23 mouse cellular contexts compared by ENCODE assay signal in genomic region chr11:118168714-118169113, GRCm38 (mm10). TPM values are rescaled to one million over a fixed set of nuclear protein-coding genes. Genes with fewer than 3 reads are reported as not detected.
DNase-seq lines count a peak whose midpoint lies in the region; ATAC-seq lines count a peak whose summit lies in the region.
"Had no signal": no experiment of that assay in that cellular context is flagged by ENCODE, and none has a peak within 500 bp of the region (broad histone marks: within the 10 kb centered on the region; RNA-seq: fewer than 3 reads in every experiment).

No protein-coding gene starts in this region.

- peaks cover 76% of the 10 kb centered on the region for H3K4me1 ChIP-seq in heart, embryonic 15.5 days (replicated peaks)
- H3K4me1 ChIP-seq in brown adipose tissue, adult 24 weeks (ENCODE audit: control insufficient read depth, insufficient read depth, insufficient read length, low read length): peaks cover 18% of the 10 kb centered on the region
- no peaks in the 10 kb centered on the region for H3K4me1 ChIP-seq in forebrain, embryonic 15.5 days
- H3K4me1 ChIP-seq: forebrain, embryonic 12.5 days had no signal

- ATAC-seq in heart, embryonic 15.5 days (replicated peaks; ENCODE audit: insufficient number of reproducible peaks, insufficient read depth, low FRiP score, low read depth): no peak
- ATAC-seq in forebrain, embryonic 15.5 days (replicated peaks): no peak
- ATAC-seq: activated CD4-positive, CD25-positive, alpha-beta regulatory T cell, adult 4 months; forebrain, postnatal 0 days; hindbrain, postnatal 0 days; Patski had no signal

- no peaks in the 10 kb centered on the region for H3K27me3 ChIP-seq in heart, embryonic 15.5 days
- no peaks in the 10 kb centered on the region for H3K27me3 ChIP-seq in forebrain, embryonic 15.5 days
- H3K27me3 ChIP-seq: CH12.LX; embryonic facial prominence, embryonic 12.5 days; forebrain, embryonic 12.5 days; heart, embryonic 12.5 days; hindbrain, embryonic 13.5 days; Patski had no signal

- 80% methylated on average over 9 of the region's 9 CpGs for WGBS in heart, embryonic 15.5 days
- 69% methylated on average over 9 of the region's 9 CpGs for WGBS in forebrain, embryonic 15.5 days

- intact Hi-C loops in heart, postnatal 10 days (cut with DNase I): no loop called here

- no peak overlapping the region for H3K4me2 ChIP-seq in heart, embryonic 15.5 days
- H3K4me2 ChIP-seq in forebrain, embryonic 15.5 days (replicated peaks): no peak overlapping the region
- H3K4me2 ChIP-seq: embryonic facial prominence, embryonic 12.5 days; forebrain, embryonic 12.5 days; heart, embryonic 12.5 days; hindbrain, embryonic 13.5 days had no signal

- peaks cover 30% of the 10 kb centered on the region; the same call in 1 of the 2 replicates for H3K36me3 ChIP-seq in heart, embryonic 15.5 days
- peaks cover 56% of the 10 kb centered on the region for H3K36me3 ChIP-seq in forebrain, embryonic 15.5 days

- peak overlapping the region; percentile 22; the same call in 1 of the 2 replicates for H3K27ac ChIP-seq in heart, embryonic 15.5 days
- 0 out of 2 replicates have a peak overlapping the region, but pooled peaks have one; percentile 17 for H3K27ac ChIP-seq in brown adipose tissue, adult 24 weeks (replicated peaks; ENCODE audit: low read depth, low read length)
- H3K27ac ChIP-seq in forebrain, embryonic 15.5 days (replicated peaks): no peak overlapping the region
- H3K27ac ChIP-seq: embryonic facial prominence, embryonic 12.5 days; forebrain, embryonic 12.5 days; hindbrain, embryonic 13.5 days; hindbrain, postnatal 0 days had no signal

- H3K4me3 ChIP-seq in heart, embryonic 15.5 days: no peak overlapping the region
- H3K4me3 ChIP-seq in brown adipose tissue, adult 24 weeks (ENCODE audit: insufficient read depth, low read depth, low read length): no peak overlapping the region
- H3K4me3 ChIP-seq in forebrain, embryonic 15.5 days: no peak overlapping the region
- H3K4me3 ChIP-seq: embryonic facial prominence, embryonic 12.5 days; forebrain, embryonic 12.5 days; heart, embryonic 12.5 days; hindbrain, embryonic 13.5 days had no signal

- no peak overlapping the region for H3K9ac ChIP-seq in heart, embryonic 15.5 days
- H3K9ac ChIP-seq in forebrain, embryonic 15.5 days (replicated peaks): no peak overlapping the region
- H3K9ac ChIP-seq: embryonic facial prominence, embryonic 12.5 days; forebrain, embryonic 12.5 days; forebrain, postnatal 0 days; heart, embryonic 12.5 days; hindbrain, embryonic 13.5 days had no signal

- peak; percentile 57 to 63 for DNase-seq in cerebellum, adult 18-20 months
- no peak for DNase-seq in cerebellum, postnatal 4 days (ENCODE audit: low spot score in 2 of 2)
- no peak for DNase-seq in heart, postnatal 10 days
- DNase-seq in cerebellum, postnatal 25 days: peak; percentile 65 to 66
- DNase-seq: adrenal gland, postnatal 25 days; embryo, embryonic 11 days; forebrain, postnatal 0 days; gastrocnemius, postnatal 14 days; heart, postnatal 14 days; kidney, adult 11 months; kidney, adult 9 months had no signal

- H3K9me3 ChIP-seq in heart, embryonic 15.5 days (replicated peaks): no peaks in the 10 kb centered on the region
- H3K9me3 ChIP-seq in forebrain, embryonic 15.5 days: no peaks in the 10 kb centered on the region
- H3K9me3 ChIP-seq: embryonic facial prominence, embryonic 12.5 days; forebrain, embryonic 12.5 days; heart, embryonic 12.5 days; hindbrain, embryonic 13.5 days had no signal

RNA-seq across cellular contexts. Expression of gene Dnah17, which starts 38.3 kb away (rescaled TPM):
- 0.06 and 0.15 TPM in 2 replicates for polyA plus RNA-seq in heart, embryonic 15.5 days (2015; fragmentation: Nextera tagmentation; extraction: Ambion mirVana)
- total RNA-seq in heart, postnatal 10 days (2021): under 1 TPM; 0.12 TPM
- not detected in 2 replicates for polyA plus RNA-seq in brown adipose tissue, adult 24 weeks (2012; ENCODE audit: insufficient read depth, insufficient read length, missing spikeins)
- 0.27 TPM in 2 replicates for polyA plus RNA-seq in forebrain, embryonic 15.5 days (2015; fragmentation: Nextera tagmentation; extraction: Ambion mirVana)
- total RNA-seq: common myeloid progenitor, adult 5-6 weeks; hindbrain, postnatal 0 days had no signal

Comparison
In these comparisons a context has a peak if more than half of its experiments do, and no peak if none do; other contexts are left out.
1. DNase-seq: peak in cerebellum, adult 18-20 months (2 of 2) and cerebellum, postnatal 25 days (2 of 2); none in cerebellum, postnatal 4 days (0 of 2) and heart, postnatal 10 days (0 of 2).